Mouse (Mus musculus): ENCODE results near the gene Pfn4. TPM values are rescaled to one million over a fixed set of nuclear protein-coding genes. Genes with fewer than 3 reads are reported as not detected.

The Pfn4 gene
- polyA plus RNA-seq, 1 experiment: 1.2 TPM

DNA sequence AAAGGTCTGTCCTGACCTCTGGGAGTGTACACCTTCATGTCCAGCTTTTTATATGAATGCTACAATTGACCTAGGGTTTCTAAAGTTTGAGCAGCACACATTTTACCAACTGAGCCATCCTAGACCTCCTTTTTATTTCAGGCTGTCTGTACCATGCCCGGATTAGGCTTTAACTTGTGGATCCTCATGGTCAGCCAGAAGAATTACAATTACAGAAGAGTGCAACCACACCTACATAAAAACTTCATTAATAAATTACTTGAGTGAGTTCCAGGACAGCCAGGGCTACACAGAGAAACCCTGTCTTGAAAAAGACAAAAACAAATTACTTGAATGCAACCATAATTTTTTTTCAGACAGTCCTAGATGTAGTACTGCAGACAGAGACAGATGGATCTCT lies 11.8 kb upstream of the Pfn4 start:
- H3K27me3 ChIP-seq (ENCODE audit: control insufficient read depth, insufficient read depth, low read length, poor library complexity, severe bottlenecking): no peaks in the 10 kb centered on the region
- TF ChIP-seq POLR2A (IDR thresholded peaks at IDR 0.05; ENCODE audit: insufficient read depth, low read length) (no peak), CTCF (IDR thresholded peaks at IDR 0.05; ENCODE audit: low read depth, low read length) (no peak), EP300 (IDR thresholded peaks at IDR 0.05; ENCODE audit: insufficient read depth, low read depth, low read length) (no peak)

DNA sequence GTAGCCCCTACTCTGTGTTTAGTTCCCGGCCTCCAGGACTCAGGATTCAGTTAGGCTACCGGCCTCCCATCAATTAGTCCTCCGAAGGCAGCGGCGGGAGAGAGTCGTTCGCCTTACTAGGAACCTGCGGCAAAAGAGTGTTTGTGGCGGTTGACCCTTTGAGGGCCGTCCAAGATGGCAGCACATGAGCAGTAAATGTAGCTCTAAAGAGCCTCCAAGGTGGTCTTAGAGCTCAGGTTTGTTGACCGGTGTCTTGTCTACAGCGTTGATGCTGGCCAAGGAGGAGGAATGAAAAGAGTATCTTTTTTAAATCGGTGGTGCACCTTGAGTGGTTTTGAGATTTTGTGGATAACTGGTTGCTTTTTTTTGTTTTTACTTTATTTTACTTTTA lies 506 bp downstream of the Pfn4 start:
- no peaks in the 10 kb centered on the region for H3K36me3 ChIP-seq (ENCODE audit: control insufficient read depth, insufficient read depth, low read length, poor library complexity, severe bottlenecking)
- H3K9ac ChIP-seq (ENCODE audit: low read depth, poor library complexity, severe bottlenecking): peak overlapping the region; percentile 44
- peak overlapping the region; percentile 48 for H3K4me3 ChIP-seq (ENCODE audit: low read depth, low read length)
- H3K27me3 ChIP-seq (ENCODE audit: control insufficient read depth, insufficient read depth, low read length, poor library complexity, severe bottlenecking): no peaks in the 10 kb centered on the region
- H3K4me1 ChIP-seq (ENCODE audit: control insufficient read depth, insufficient read depth, low read length): no peaks in the 10 kb centered on the region
- TF ChIP-seq EP300 (IDR thresholded peaks at IDR 0.05; ENCODE audit: insufficient read depth, low read depth, low read length) (no peak), POLR2A (IDR thresholded peaks at IDR 0.05; ENCODE audit: insufficient read depth, low read length) (no peak), CTCF (IDR thresholded peaks at IDR 0.05; ENCODE audit: low read depth, low read length) (no peak)
- no peaks in the 10 kb centered on the region for H3K9me3 ChIP-seq (replicated peaks; ENCODE audit: control insufficient read depth, insufficient read depth, low read length, poor library complexity, severe bottlenecking)
- 0 out of 2 replicates have a peak overlapping the region, but pooled peaks have one; percentile 14 for H3K27ac ChIP-seq (ENCODE audit: insufficient read depth, low read length)

More for the DNA sequence above, 11.8 kb upstream of the Pfn4 start:
- Histone ChIP-seq H3K9ac (ENCODE audit: low read depth, poor library complexity, severe bottlenecking) (no peak overlapping the region), H3K27ac (ENCODE audit: insufficient read depth, low read length) (no peak overlapping the region), H3K4me3 (ENCODE audit: low read depth, low read length) (no peak overlapping the region), H3K9me3 (replicated peaks; ENCODE audit: control insufficient read depth, insufficient read depth, low read length, poor library complexity, severe bottlenecking) (no peaks in the 10 kb centered on the region), H3K36me3 (ENCODE audit: control insufficient read depth, insufficient read depth, low read length, poor library complexity, severe bottlenecking) (no peaks in the 10 kb centered on the region), H3K4me1 (ENCODE audit: control insufficient read depth, insufficient read depth, low read length) (no peaks in the 10 kb centered on the region)

DNA sequence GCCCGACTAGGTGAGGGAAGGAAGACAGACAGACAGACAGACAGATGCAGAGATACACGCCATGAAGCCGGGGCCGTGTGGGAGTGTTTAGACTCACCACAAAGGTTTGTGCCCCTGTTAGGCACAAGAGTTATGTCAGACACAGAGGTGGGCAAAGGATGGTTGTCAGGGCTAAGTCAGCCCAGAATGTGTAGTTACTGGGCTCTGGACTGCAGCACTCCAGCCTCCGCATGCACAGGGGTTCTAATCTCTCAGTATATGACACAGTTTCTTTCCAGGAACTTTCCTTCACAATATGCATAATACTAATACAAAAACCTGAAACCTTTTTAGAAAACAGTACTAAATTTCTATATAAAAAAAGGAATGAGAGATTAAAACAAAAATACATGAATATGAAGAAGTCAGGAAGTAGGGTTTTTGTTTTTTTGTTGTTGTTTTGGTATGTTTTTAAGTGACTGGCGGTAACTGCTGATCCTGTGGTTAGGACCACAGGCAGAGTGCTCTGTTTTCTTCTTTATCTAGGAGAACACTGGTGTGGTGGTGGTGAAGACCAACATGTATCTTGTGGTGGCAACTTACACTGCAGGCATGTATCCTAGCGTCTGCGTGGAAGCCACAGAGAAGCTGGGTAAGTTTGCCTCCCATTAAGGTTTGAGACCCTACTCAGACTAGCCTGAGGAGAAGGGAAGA lies 6.2 kb downstream of the Pfn4 start:
- TF ChIP-seq EP300 (IDR thresholded peaks at IDR 0.05; ENCODE audit: insufficient read depth, low read depth, low read length): no peak
- no peak for TF ChIP-seq POLR2A (IDR thresholded peaks at IDR 0.05; ENCODE audit: insufficient read depth, low read length)
- H3K27me3 ChIP-seq (ENCODE audit: control insufficient read depth, insufficient read depth, low read length, poor library complexity, severe bottlenecking): no peaks in the 10 kb centered on the region
- H3K4me3 ChIP-seq (ENCODE audit: low read depth, low read length): no peak overlapping the region
- no peaks in the 10 kb centered on the region for H3K4me1 ChIP-seq (ENCODE audit: control insufficient read depth, insufficient read depth, low read length)
- H3K9ac ChIP-seq (ENCODE audit: low read depth, poor library complexity, severe bottlenecking): no peak overlapping the region
- H3K27ac ChIP-seq (ENCODE audit: insufficient read depth, low read length): no peak overlapping the region
- no peaks in the 10 kb centered on the region for H3K36me3 ChIP-seq (ENCODE audit: control insufficient read depth, insufficient read depth, low read length, poor library complexity, severe bottlenecking)
- no peaks in the 10 kb centered on the region for H3K9me3 ChIP-seq (replicated peaks; ENCODE audit: control insufficient read depth, insufficient read depth, low read length, poor library complexity, severe bottlenecking)

DNA sequence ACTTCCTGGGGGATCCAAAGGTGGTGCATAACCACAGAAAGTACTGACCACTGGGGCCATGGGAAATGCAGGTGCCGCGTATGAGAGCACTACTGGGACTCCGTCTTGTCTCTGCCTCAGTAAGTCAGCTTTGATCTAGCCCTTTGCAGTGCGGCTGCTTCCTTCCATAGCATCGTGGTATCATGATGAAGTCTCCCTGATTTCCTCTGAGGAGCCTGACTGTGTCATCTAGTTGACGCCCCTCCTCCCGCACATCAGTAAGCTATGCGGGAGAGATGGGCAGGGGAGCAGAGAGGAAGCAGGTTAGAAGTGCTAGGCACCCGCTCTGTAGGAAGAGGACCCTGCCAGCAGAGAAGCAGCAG lies 6.7 kb downstream of the Pfn4 start:
- no peak overlapping the region for H3K27ac ChIP-seq (ENCODE audit: insufficient read depth, low read length)
- no peak overlapping the region for H3K9ac ChIP-seq (ENCODE audit: low read depth, poor library complexity, severe bottlenecking)
- no peak overlapping the region for H3K4me3 ChIP-seq (ENCODE audit: low read depth, low read length)
- no peaks in the 10 kb centered on the region for H3K9me3 ChIP-seq (replicated peaks; ENCODE audit: control insufficient read depth, insufficient read depth, low read length, poor library complexity, severe bottlenecking)
- TF ChIP-seq EP300 (IDR thresholded peaks at IDR 0.05; ENCODE audit: insufficient read depth, low read depth, low read length) (no peak), POLR2A (IDR thresholded peaks at IDR 0.05; ENCODE audit: insufficient read depth, low read length) (no peak), CTCF (IDR thresholded peaks at IDR 0.05; ENCODE audit: low read depth, low read length) (no peak)
- no peaks in the 10 kb centered on the region for H3K4me1 ChIP-seq (ENCODE audit: control insufficient read depth, insufficient read depth, low read length)
- no peaks in the 10 kb centered on the region for H3K36me3 ChIP-seq (ENCODE audit: control insufficient read depth, insufficient read depth, low read length, poor library complexity, severe bottlenecking)
- no peaks in the 10 kb centered on the region for H3K27me3 ChIP-seq (ENCODE audit: control insufficient read depth, insufficient read depth, low read length, poor library complexity, severe bottlenecking)

DNA sequence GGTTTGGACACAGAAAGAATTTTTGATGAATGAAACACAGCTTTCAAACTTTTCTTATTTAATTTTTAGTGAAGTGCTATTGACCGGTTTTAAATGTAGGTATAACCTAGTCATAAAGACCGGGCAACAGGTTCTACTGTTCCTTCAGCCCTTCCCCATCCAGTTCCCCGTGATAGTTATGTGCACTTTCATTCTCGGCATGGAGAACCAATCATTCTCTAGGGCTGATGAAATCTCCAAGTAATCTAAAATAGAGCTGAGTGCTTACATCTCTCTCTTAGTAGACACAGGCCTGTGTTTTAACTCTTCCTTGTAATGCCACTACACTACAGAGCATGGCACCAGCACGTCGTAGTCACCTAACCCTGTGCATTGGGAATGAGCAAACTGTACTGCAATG lies 8.9 kb downstream of the Pfn4 start:
- Histone ChIP-seq H3K4me1 (ENCODE audit: control insufficient read depth, insufficient read depth, low read length) (no peaks in the 10 kb centered on the region), H3K27ac (ENCODE audit: insufficient read depth, low read length) (no peak overlapping the region), H3K27me3 (ENCODE audit: control insufficient read depth, insufficient read depth, low read length, poor library complexity, severe bottlenecking) (no peaks in the 10 kb centered on the region), H3K9ac (ENCODE audit: low read depth, poor library complexity, severe bottlenecking) (no peak overlapping the region), H3K9me3 (replicated peaks; ENCODE audit: control insufficient read depth, insufficient read depth, low read length, poor library complexity, severe bottlenecking) (no peaks in the 10 kb centered on the region), H3K4me3 (ENCODE audit: low read depth, low read length) (no peak overlapping the region), H3K36me3 (ENCODE audit: control insufficient read depth, insufficient read depth, low read length, poor library complexity, severe bottlenecking) (no peaks in the 10 kb centered on the region)
- TF ChIP-seq CTCF (IDR thresholded peaks at IDR 0.05; ENCODE audit: low read depth, low read length) (no peak), POLR2A (IDR thresholded peaks at IDR 0.05; ENCODE audit: insufficient read depth, low read length) (no peak), EP300 (IDR thresholded peaks at IDR 0.05; ENCODE audit: insufficient read depth, low read depth, low read length) (no peak)

DNA sequence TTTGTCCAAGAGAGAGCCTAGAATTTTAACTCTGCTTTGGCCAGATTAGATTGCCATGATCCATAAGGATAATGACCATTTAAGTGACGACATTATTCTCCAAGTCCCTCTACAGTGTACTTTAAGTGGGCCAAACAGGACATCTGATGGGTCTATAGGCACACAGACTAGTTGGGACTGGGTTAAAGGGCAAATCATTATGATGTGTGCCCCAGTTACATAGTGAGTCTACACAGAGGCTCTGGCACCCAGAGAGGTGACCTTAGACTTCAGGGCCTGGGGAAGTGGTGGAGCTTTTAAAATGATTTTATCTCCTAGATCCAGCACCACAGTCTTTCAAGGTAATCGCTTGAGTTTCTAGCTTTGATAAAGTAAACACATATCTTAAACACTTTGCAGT lies 11.4 kb downstream of the Pfn4 start:
- no peaks in the 10 kb centered on the region for H3K9me3 ChIP-seq (replicated peaks; ENCODE audit: control insufficient read depth, insufficient read depth, low read length, poor library complexity, severe bottlenecking)
- H3K27ac ChIP-seq (ENCODE audit: insufficient read depth, low read length): no peak overlapping the region

More for the DNA sequence above, 11.4 kb downstream of the Pfn4 start:
- H3K27me3 ChIP-seq (ENCODE audit: control insufficient read depth, insufficient read depth, low read length, poor library complexity, severe bottlenecking): no peaks in the 10 kb centered on the region
- TF ChIP-seq CTCF (IDR thresholded peaks at IDR 0.05; ENCODE audit: low read depth, low read length) (no peak), POLR2A (IDR thresholded peaks at IDR 0.05; ENCODE audit: insufficient read depth, low read length) (no peak), EP300 (IDR thresholded peaks at IDR 0.05; ENCODE audit: insufficient read depth, low read depth, low read length) (no peak)
- no peak overlapping the region for H3K9ac ChIP-seq (ENCODE audit: low read depth, poor library complexity, severe bottlenecking)
- no peaks in the 10 kb centered on the region for H3K4me1 ChIP-seq (ENCODE audit: control insufficient read depth, insufficient read depth, low read length)
- H3K36me3 ChIP-seq (ENCODE audit: control insufficient read depth, insufficient read depth, low read length, poor library complexity, severe bottlenecking): no peaks in the 10 kb centered on the region
- H3K4me3 ChIP-seq (ENCODE audit: low read depth, low read length): no peak overlapping the region
